Mouse (Mus musculus): ENCODE measurements at regions not wholly inside any gene's neighbourhood (a gene's known extent, or its start where the extent isn't known, plus 50 kb on each side); places are given as distances from the start of the nearest gene placed in this dataset.
A peak's percentile ranks its signal among the peaks of the same experiment; 100 is the strongest.
"Not testable (repeated sequence)": the region's sequence is repeated elsewhere in the genome, so short reads cannot be mapped to it uniquely, and the experiment has no call there.

DNA sequence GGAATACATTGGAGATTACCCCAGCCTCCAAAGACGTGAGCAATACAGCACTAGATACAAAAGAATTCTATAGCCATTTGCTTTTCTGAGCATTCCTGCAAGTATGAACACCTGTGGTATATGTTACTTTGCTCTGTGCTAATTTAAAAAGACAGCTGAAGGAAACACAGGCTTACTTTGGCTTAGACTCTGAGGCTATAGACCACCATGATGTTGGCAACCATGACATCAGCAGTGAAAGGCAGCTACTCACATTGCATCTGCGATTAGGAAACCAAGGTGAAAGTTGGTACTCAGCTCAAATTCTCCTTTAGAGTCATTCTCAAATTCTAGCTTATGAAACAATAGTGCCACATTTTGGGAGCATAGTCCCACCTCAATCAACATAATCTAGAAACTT lies 451.4 kb upstream of the Tbl1xr1 start:
- H3K4me1 ChIP-seq (replicated peaks; ENCODE audit: low read depth, low read length): peaks cover 28% of the 10 kb centered on the region

DNA sequence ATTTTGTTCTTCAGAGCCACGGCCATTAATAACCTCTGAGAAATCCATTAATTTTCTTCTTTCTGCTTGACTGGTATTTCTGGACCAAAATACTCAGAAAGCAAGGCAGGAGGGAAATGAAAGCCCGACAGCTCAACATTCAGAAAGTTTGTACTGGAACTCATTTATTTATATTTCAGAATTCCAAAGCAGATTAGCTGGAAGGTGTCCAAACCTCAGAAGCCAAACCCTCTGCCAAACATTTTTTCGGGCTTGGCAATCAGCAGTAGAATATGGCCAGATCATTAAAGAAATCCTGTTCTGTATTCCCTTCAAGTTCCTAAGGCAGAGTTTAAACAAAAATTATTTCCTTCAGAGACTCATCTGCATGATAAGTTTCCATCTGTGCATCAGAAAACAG lies 450.4 kb upstream of the Tbl1xr1 start:
- Histone ChIP-seq H3K36me3 (ENCODE audit: insufficient read depth, low read length) (no peaks in the 10 kb centered on the region), H3K4me3 (replicated peaks; ENCODE audit: low read length) (no peak overlapping the region), H3K27me3 (ENCODE audit: insufficient read depth, low read length) (no peaks in the 10 kb centered on the region), H3K4me1 (replicated peaks; ENCODE audit: low read depth, low read length) (peaks cover 28% of the 10 kb centered on the region), H3K9me3 (ENCODE audit: low read length) (peaks cover 8% of the 10 kb centered on the region)
- TF ChIP-seq POU5F1 (IDR thresholded peaks at IDR 0.05; ENCODE audit: borderline replicate concordance, low read length) (no peak), CTCF (conservative IDR thresholded peaks at IDR 0.05; ENCODE audit: low read length) (no peak), NANOG (IDR thresholded peaks at IDR 0.05; ENCODE audit: borderline replicate concordance, low read length) (no peak)

More for the DNA sequence above, 451.4 kb upstream of the Tbl1xr1 start:
- peaks cover 8% of the 10 kb centered on the region for H3K9me3 ChIP-seq (ENCODE audit: low read length)
- H3K4me3 ChIP-seq (replicated peaks; ENCODE audit: low read length): no peak overlapping the region
- H3K27me3 ChIP-seq (ENCODE audit: insufficient read depth, low read length): no peaks in the 10 kb centered on the region
- H3K36me3 ChIP-seq (ENCODE audit: insufficient read depth, low read length): no peaks in the 10 kb centered on the region
- no peak for TF ChIP-seq NANOG (IDR thresholded peaks at IDR 0.05; ENCODE audit: borderline replicate concordance, low read length)
- TF ChIP-seq POU5F1 (IDR thresholded peaks at IDR 0.05; ENCODE audit: borderline replicate concordance, low read length): no peak
- no peak for TF ChIP-seq CTCF (conservative IDR thresholded peaks at IDR 0.05; ENCODE audit: low read length)

DNA sequence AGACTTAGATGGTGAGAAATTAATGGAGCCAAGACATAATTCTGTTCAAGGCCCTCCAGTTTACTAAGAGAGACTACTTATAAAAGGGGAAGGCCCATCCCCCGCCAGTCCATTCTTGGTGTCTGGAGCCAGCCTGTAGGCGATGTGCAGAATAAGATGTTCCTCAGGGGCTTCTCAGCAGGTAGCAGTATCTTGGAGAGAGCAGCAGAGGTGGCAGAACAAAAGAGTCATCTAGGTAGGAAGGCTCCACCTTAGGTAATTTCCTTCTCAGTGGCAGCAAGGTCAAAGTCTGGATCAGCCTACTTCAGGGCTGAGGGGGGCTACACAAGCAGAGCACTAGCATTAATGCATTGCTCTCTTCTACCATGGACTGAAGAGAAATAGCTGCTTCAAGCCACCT lies 449.4 kb upstream of the Tbl1xr1 start:
- H3K4me1 ChIP-seq (replicated peaks; ENCODE audit: low read depth, low read length): peaks cover 28% of the 10 kb centered on the region
- not testable (repeated sequence) for H3K9me3 ChIP-seq (ENCODE audit: low read length); H3K36me3 ChIP-seq (ENCODE audit: insufficient read depth, low read length); H3K4me3 ChIP-seq (replicated peaks; ENCODE audit: low read length); H3K27me3 ChIP-seq (ENCODE audit: insufficient read depth, low read length)
- TF ChIP-seq NANOG (IDR thresholded peaks at IDR 0.05; ENCODE audit: borderline replicate concordance, low read length): peak; percentile 73; the same call in 1 of the 2 replicates

DNA sequence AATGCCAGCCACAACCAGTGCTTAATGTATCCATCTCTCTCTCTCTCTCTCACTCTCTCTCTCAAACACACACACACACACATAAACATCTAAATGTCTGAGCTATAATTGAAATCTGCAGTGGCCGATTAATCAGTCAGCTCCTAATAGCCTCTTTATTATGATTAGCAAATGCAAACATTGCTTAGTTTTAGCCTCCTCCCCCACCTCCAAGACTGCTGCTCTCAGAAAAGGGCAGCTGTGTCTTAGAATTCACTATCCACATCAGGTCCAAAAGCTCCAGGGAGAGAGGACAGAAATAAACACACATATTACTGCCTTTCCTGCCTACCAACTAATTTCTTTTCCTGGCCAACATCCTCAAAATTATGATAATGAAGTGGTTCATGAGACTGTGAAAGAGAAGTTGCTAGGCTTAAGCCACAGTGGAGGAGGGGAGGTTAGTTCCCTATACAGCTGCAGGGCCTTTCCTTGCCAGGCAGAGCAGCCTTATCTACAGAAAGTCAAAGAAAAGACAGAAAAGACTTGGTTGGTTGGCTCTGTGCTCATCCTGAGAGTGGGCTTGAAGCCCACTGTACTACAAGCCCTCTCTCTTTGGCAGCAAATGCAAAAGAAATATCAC lies 442.7 kb upstream of the Tbl1xr1 start:
- Histone ChIP-seq H3K9me3 (ENCODE audit: low read length) (no peaks in the 10 kb centered on the region), H3K27me3 (ENCODE audit: insufficient read depth, low read length) (no peaks in the 10 kb centered on the region), H3K4me3 (replicated peaks; ENCODE audit: low read length) (no peak overlapping the region), H3K36me3 (ENCODE audit: insufficient read depth, low read length) (no peaks in the 10 kb centered on the region), H3K4me1 (replicated peaks; ENCODE audit: low read depth, low read length) (peaks cover 7% of the 10 kb centered on the region)
- TF ChIP-seq NANOG (IDR thresholded peaks at IDR 0.05; ENCODE audit: borderline replicate concordance, low read length) (no peak), POU5F1 (IDR thresholded peaks at IDR 0.05; ENCODE audit: borderline replicate concordance, low read length) (no peak), CTCF (conservative IDR thresholded peaks at IDR 0.05; ENCODE audit: low read length) (no peak)

DNA sequence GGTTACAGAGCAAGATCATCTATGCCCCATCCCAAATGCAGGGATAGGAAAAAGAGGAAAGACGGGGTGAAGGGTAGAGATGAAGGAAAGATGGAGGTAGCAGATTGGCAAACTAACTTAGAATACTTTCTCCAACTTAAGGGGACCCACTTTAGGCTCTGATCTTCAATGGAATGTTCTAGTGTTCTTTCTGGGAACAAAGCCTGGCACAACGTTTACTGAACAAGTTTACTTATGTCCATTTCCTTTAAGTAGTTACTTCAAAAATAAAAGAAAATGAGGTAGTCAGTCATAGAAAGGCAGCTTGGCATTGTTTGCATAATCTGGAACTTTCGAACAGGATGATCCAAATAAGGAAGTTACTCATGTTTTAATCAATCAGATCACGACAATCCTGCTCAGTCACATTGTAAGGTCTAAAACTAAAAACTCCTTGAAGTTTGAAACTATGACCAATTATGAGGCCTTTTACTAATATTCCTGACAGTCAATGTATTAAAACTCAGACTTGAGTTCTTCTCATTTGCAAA lies 441.7 kb upstream of the Tbl1xr1 start:
- Histone ChIP-seq H3K4me3 (replicated peaks; ENCODE audit: low read length) (no peak overlapping the region), H3K9me3 (ENCODE audit: low read length) (no peaks in the 10 kb centered on the region), H3K27me3 (ENCODE audit: insufficient read depth, low read length) (no peaks in the 10 kb centered on the region), H3K4me1 (replicated peaks; ENCODE audit: low read depth, low read length) (peaks cover 14% of the 10 kb centered on the region), H3K36me3 (ENCODE audit: insufficient read depth, low read length) (no peaks in the 10 kb centered on the region)
- no peak for TF ChIP-seq POU5F1 (IDR thresholded peaks at IDR 0.05; ENCODE audit: borderline replicate concordance, low read length)
- no peak for TF ChIP-seq NANOG (IDR thresholded peaks at IDR 0.05; ENCODE audit: borderline replicate concordance, low read length)
- no peak for TF ChIP-seq CTCF (conservative IDR thresholded peaks at IDR 0.05; ENCODE audit: low read length)

DNA sequence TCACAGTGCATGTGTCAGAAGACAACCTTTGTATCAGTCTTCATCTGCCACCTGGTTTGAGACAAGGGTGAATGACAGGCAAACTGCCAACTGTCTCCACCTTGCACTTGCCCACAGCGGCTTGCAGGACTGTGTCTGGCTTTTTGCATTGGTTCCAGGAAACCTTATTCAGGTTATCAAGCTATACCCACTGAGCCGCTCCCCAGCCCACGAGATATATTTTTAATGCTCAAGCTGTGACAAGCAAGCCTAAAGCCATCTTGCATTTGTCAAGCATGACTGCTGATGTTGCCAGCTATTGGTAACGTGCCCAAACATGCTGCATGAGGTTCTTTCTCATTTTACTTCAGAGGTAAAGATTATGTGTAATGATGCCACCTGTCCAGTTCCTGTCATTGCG lies 437.6 kb upstream of the Tbl1xr1 start:
- no peak for TF ChIP-seq CTCF (conservative IDR thresholded peaks at IDR 0.05; ENCODE audit: low read length)
- Histone ChIP-seq H3K9me3 (ENCODE audit: low read length) (no peaks in the 10 kb centered on the region), H3K4me1 (replicated peaks; ENCODE audit: low read depth, low read length) (peaks cover 9% of the 10 kb centered on the region), H3K27me3 (ENCODE audit: insufficient read depth, low read length) (no peaks in the 10 kb centered on the region), H3K36me3 (ENCODE audit: insufficient read depth, low read length) (no peaks in the 10 kb centered on the region), H3K4me3 (replicated peaks; ENCODE audit: low read length) (no peak overlapping the region)

DNA sequence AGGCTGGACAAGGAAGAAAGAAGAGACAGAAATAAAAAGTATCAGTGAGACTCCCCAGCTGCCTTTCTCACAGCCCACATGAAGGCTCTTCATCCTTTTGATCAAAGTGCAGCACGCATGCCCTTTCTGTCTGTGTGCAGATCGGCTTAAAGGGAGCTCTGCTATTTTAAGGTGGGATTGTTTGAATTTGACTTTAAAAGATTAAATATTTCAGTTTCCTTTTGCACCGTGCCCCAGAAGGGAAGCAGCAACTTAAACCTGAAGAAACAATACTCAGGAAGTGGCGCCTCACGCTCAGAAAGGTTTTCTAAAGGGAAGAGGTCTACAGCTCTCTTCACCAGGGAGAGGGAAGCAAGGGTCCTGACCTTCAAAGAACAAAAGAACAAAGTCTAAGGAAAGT lies 436.9 kb upstream of the Tbl1xr1 start:
- H3K4me3 ChIP-seq (replicated peaks; ENCODE audit: low read length): no peak overlapping the region
- no peaks in the 10 kb centered on the region for H3K27me3 ChIP-seq (ENCODE audit: insufficient read depth, low read length)
- no peaks in the 10 kb centered on the region for H3K9me3 ChIP-seq (ENCODE audit: low read length)
- peaks cover 7% of the 10 kb centered on the region for H3K4me1 ChIP-seq (replicated peaks; ENCODE audit: low read depth, low read length)
- no peaks in the 10 kb centered on the region for H3K36me3 ChIP-seq (ENCODE audit: insufficient read depth, low read length)
- TF ChIP-seq POU5F1 (IDR thresholded peaks at IDR 0.05; ENCODE audit: borderline replicate concordance, low read length) (no peak), NANOG (IDR thresholded peaks at IDR 0.05; ENCODE audit: borderline replicate concordance, low read length) (no peak), CTCF (conservative IDR thresholded peaks at IDR 0.05; ENCODE audit: low read length) (no peak)

DNA sequence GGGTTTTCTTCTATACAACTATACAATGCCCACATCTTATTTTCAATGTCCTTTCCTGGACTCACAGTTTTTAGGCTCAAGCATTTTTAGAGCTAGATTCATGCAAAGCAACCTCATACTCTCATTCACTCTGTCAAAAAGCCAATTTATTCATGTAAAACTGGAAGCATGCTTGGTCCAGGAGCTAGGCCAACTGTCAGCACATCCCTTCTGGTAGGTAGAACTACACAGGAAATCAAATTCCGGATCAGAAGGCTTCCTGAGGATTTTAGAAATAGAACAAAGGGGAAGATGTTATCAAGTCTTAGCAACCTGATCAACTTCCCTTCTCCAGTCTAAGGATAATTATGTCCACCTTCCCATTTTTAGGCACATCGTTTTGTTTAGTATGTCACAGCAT lies 432.4 kb upstream of the Tbl1xr1 start:
- Histone ChIP-seq H3K4me1 (replicated peaks; ENCODE audit: low read depth, low read length) (peaks cover 7% of the 10 kb centered on the region; the same call in 1 of the 2 replicates), H3K27me3 (ENCODE audit: insufficient read depth, low read length) (no peaks in the 10 kb centered on the region), H3K36me3 (ENCODE audit: insufficient read depth, low read length) (no peaks in the 10 kb centered on the region), H3K9me3 (ENCODE audit: low read length) (no peaks in the 10 kb centered on the region), H3K4me3 (replicated peaks; ENCODE audit: low read length) (no peak overlapping the region)
- TF ChIP-seq CTCF (conservative IDR thresholded peaks at IDR 0.05; ENCODE audit: low read length): no peak
- no peak for TF ChIP-seq POU5F1 (IDR thresholded peaks at IDR 0.05; ENCODE audit: borderline replicate concordance, low read length)
- no peak for TF ChIP-seq NANOG (IDR thresholded peaks at IDR 0.05; ENCODE audit: borderline replicate concordance, low read length)

DNA sequence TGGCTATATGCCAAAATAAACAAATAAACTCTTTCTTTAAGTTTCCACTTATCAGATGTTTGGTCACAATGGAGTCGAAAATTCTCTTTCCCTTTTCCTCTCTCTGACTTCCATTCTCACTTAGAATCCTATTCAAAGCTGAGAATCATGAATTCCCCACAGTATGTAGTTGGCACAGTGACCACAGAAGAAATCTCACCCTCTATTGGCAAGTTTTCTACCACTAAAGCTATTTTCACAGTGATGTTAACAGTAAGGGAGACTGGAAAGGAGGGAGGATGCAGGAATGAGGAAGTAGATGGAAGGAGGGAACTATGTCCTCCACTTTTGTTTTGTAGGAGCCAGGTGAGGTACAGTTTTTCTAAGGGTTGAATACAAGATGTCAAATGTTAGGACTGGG lies 431.2 kb upstream of the Tbl1xr1 start:
- no peaks in the 10 kb centered on the region for H3K27me3 ChIP-seq (ENCODE audit: insufficient read depth, low read length)
- H3K36me3 ChIP-seq (ENCODE audit: insufficient read depth, low read length): no peaks in the 10 kb centered on the region
- no peaks in the 10 kb centered on the region for H3K4me1 ChIP-seq (replicated peaks; ENCODE audit: low read depth, low read length)
- no peak overlapping the region for H3K4me3 ChIP-seq (replicated peaks; ENCODE audit: low read length)
- no peaks in the 10 kb centered on the region for H3K9me3 ChIP-seq (ENCODE audit: low read length)
- TF ChIP-seq NANOG (IDR thresholded peaks at IDR 0.05; ENCODE audit: borderline replicate concordance, low read length) (no peak), POU5F1 (IDR thresholded peaks at IDR 0.05; ENCODE audit: borderline replicate concordance, low read length) (no peak), CTCF (conservative IDR thresholded peaks at IDR 0.05; ENCODE audit: low read length) (no peak)

Data from E14TG2a.4 (cell line).